Mouse (Mus musculus): ENCODE data around the gene Smarcc1.

DNA sequence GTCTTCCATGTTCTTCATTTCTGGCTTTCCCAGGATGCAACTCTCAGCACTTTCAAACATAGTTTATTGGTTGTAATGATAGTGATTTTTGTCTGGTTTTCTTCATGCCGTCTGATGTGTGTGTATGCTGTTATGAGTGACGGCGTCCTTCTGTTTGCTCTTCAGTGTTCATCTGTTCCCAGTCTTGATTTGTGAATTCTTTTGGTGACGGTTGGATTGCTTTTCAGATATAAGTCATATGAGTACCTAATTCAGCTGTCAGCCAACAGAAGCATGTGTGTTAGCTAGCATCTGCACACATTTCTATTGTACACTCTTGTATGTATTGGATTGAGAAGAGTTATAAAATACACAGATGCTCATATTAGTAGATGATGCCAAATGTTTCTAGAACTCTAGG, 106.8 kb downstream of the Smarcc1 start:
- TF ChIP-seq CTCF (IDR thresholded peaks at IDR 0.05; ENCODE audit: low read depth): no peak
- no peak for TF ChIP-seq EP300 (optimal IDR thresholded peaks at IDR 0.05)
